Mouse (Mus musculus) myocyte (in vitro differentiated cells): ENCODE data around the gene Tbc1d14. TPM values are rescaled to one million over a fixed set of nuclear protein-coding genes. Genes with fewer than 3 reads are reported as not detected.

ENCODE experiments used
- H3K27me3 ChIP-seq: one replicate; pipeline ENCODE4 v1.6.1; 2011; ENCODE audit not compliant: control insufficient read depth, insufficient read depth, insufficient read length
- H3K36me3 ChIP-seq: one replicate; pipeline ENCODE4 v1.6.1; 2011; ENCODE audit not compliant: control insufficient read depth, insufficient read depth
- H3K4me2 ChIP-seq: one replicate; pipeline ENCODE4 v1.6.1; 2011; ENCODE audit warnings: low read depth, control low read depth
- H3K4me3 ChIP-seq: one replicate; pipeline ENCODE4 v1.5.1; 2011; ENCODE audit warnings: mild to moderate bottlenecking, control low read depth, moderate library complexity
- H3K79me2 ChIP-seq: one replicate; pipeline ENCODE4 v1.6.1; 2011; ENCODE audit not compliant: control insufficient read depth, insufficient read depth
- H3ac ChIP-seq: one replicate; pipeline ENCODE4 v1.6.1; 2011; ENCODE audit not compliant: control insufficient read depth, insufficient read length
- CEBPB ChIP-seq: IDR thresholded peaks from 2 replicates; pipeline ENCODE4 v1.6.1; 2011; ENCODE audit warnings: mild to moderate bottlenecking, moderate library complexity; ENCODE audit not compliant: poor library complexity, insufficient read depth, severe bottlenecking
- E2F4 ChIP-seq: IDR thresholded peaks from one replicate; pipeline ENCODE4 v1.6.1; 2011; ENCODE audit warnings: mild to moderate bottlenecking, control low read depth, moderate library complexity; ENCODE audit not compliant: insufficient read depth
- MAX ChIP-seq: IDR thresholded peaks from one replicate; pipeline ENCODE4 v1.6.1; 2011; ENCODE audit warnings: low read depth, mild to moderate bottlenecking, control low read depth
- MYOD1 ChIP-seq, 3 experiments: IDR thresholded peaks; one replicate each; pipeline ENCODE4 v1.6.1; 2011; ENCODE audit warnings: control low read depth in 2 of 3, low read depth in 2 of 3, mild to moderate bottlenecking in 2 of 3, moderate library complexity in 1 of 3; ENCODE audit not compliant: insufficient read length in 2 of 3, control insufficient read depth in 1 of 3
- MYOG ChIP-seq, 3 experiments: IDR thresholded peaks; one replicate each; pipeline ENCODE4 v1.6.1; 2011; ENCODE audit warnings: control low read depth in 2 of 3, low read depth in 2 of 3, mild to moderate bottlenecking in 2 of 3; ENCODE audit not compliant: insufficient read length in 2 of 3, control insufficient read depth in 1 of 3, insufficient read depth in 1 of 3
- POLR2A ChIP-seq: IDR thresholded peaks from one replicate; pipeline ENCODE4 v1.6.1; 2011; ENCODE audit warnings: low read depth, mild to moderate bottlenecking, control low read depth, moderate library complexity; ENCODE audit not compliant: insufficient read length
- POLR2AphosphoS2 ChIP-seq: IDR thresholded peaks from one replicate; pipeline ENCODE4 v1.6.1; 2011; ENCODE audit warnings: low read depth, control low read depth; ENCODE audit not compliant: insufficient read length
- REST ChIP-seq: IDR thresholded peaks from one replicate; pipeline ENCODE4 v1.6.1; 2011; ENCODE audit warnings: mild to moderate bottlenecking, control low read depth, moderate library complexity; ENCODE audit not compliant: insufficient read depth, insufficient read length
- SRF ChIP-seq: IDR thresholded peaks from one replicate; pipeline ENCODE4 v1.6.1; 2011; ENCODE audit warnings: low read depth; ENCODE audit not compliant: control insufficient read depth, insufficient read length
- TCF12 ChIP-seq: IDR thresholded peaks from one replicate; pipeline ENCODE4 v1.6.1; 2011; ENCODE audit warnings: mild to moderate bottlenecking, control low read depth; ENCODE audit not compliant: poor library complexity, insufficient read depth, severe bottlenecking
- TCF3 ChIP-seq: IDR thresholded peaks from one replicate; pipeline ENCODE4 v1.6.1; 2011; ENCODE audit warnings: low read depth, control low read depth; ENCODE audit not compliant: insufficient read length
- USF1 ChIP-seq: IDR thresholded peaks from one replicate; pipeline ENCODE4 v1.6.1; 2011; ENCODE audit warnings: low read depth, mild to moderate bottlenecking, control low read depth, moderate library complexity
- polyA plus RNA-seq: library from polyadenylated mRNA; unstranded; fragments of >200 nt; fragmentation: generic; extraction: Trizol; gene quantifications from one replicate; pipeline ENCODE4 v1.2.1, GENCODE M21; 2012; ENCODE audit warnings: missing spikeins

Tbc1d14 gene
- polyA plus RNA-seq, 1 experiment = 7.8 TPM

DNA sequence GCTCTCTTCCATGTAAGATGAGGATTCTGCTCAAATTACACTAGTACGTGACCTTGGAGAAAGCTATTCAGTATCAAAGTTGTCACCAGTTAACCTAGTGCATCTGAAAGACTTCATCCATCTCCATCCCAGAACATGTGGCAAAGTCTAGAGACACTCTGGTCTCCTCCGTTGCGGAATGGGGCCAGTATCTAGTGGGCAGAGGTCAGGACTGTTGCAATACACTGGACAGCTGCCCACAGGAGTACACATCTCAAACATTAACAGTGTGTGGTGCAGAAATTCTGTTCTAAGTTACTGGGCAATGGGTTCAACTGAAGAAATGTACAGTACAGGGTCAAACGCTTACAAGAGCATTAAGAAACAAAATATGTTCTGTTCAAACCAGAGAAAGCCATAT is 25.0 kb downstream of the Tbc1d14 start:
- H3K36me3 ChIP-seq = no peaks in the 10 kb centered on the region
- H3ac ChIP-seq = no peak overlapping the region
- H3K79me2 ChIP-seq = no peaks in the 10 kb centered on the region
- no peak overlapping the region for H3K4me3 ChIP-seq
- no peak for TF ChIP-seq MYOD1 (IDR thresholded peaks at IDR 0.05; ENCODE audit: control insufficient read depth in 1 of 3, insufficient read length in 2 of 3, low read depth in 2 of 3)
- H3K4me2 ChIP-seq = no peak overlapping the region
- H3K27me3 ChIP-seq = no peaks in the 10 kb centered on the region

DNA sequence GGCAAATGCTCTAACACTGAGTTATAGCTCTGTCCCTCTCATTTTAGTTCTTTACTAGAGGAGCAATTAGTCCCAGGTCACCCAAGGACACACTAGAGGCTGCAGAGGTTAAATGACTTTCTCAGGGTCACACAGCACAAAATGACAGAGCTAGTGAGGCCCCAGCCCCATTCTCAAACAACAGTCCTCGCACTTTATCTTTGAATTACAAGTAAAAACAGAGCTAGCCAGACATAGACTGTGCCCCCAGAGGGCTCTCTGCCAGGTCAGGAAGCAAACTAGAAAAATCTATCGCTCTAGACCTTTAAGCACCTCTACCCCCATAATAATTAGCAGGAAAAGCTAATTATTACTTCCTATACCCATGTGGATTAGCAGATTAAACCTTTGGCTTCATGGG is 25.4 kb downstream of the Tbc1d14 start:
- Histone ChIP-seq H3ac (no peak overlapping the region), H3K27me3 (no peaks in the 10 kb centered on the region), H3K4me2 (no peak overlapping the region), H3K4me3 (no peak overlapping the region), H3K79me2 (no peaks in the 10 kb centered on the region), H3K36me3 (no peaks in the 10 kb centered on the region)
- TF ChIP-seq MYOD1 (IDR thresholded peaks at IDR 0.05; ENCODE audit: control insufficient read depth in 1 of 3, insufficient read length in 2 of 3, low read depth in 2 of 3) = no peak

DNA sequence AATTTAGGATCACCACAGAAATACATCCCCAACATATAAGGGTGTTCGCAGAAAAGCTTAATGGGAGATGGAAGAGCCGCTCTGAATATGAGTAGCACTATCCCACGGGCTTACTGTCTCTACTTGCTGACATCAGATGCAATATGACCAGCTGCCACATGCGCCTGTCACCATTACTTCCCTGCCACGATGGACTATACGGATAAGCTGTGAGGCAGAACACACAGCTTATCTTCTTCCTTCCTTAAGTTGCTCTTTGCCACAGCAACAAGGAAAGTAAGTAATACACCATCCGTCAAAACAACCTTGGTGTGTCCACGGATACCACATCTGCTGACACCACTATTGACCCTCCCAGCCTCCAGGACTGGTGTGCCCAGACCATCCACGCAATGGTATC is 28.5 kb downstream of the Tbc1d14 start:
- no peak for TF ChIP-seq POLR2AphosphoS2
- no peak for TF ChIP-seq MYOD1 (IDR thresholded peaks at IDR 0.05; ENCODE audit: control insufficient read depth in 1 of 3, insufficient read length in 2 of 3, low read depth in 2 of 3)
- TF ChIP-seq MYOG (IDR thresholded peaks at IDR 0.05; ENCODE audit: control insufficient read depth in 1 of 3, insufficient read depth in 1 of 3, insufficient read length in 2 of 3, low read depth in 2 of 3) = no peak
- TF ChIP-seq CEBPB = no peak
- no peak for TF ChIP-seq REST
- TF ChIP-seq SRF = no peak
- no peak for TF ChIP-seq TCF12
- TF ChIP-seq E2F4 = no peak
- no peak for TF ChIP-seq MAX
- TF ChIP-seq USF1 = no peak
- no peak for TF ChIP-seq TCF3
- no peak for TF ChIP-seq POLR2A
- H3K79me2 ChIP-seq = no peaks in the 10 kb centered on the region
- no peak overlapping the region for H3ac ChIP-seq
- no peaks in the 10 kb centered on the region for H3K36me3 ChIP-seq
- no peak overlapping the region for H3K4me3 ChIP-seq
- no peak overlapping the region for H3K4me2 ChIP-seq
- no peaks in the 10 kb centered on the region for H3K27me3 ChIP-seq

DNA sequence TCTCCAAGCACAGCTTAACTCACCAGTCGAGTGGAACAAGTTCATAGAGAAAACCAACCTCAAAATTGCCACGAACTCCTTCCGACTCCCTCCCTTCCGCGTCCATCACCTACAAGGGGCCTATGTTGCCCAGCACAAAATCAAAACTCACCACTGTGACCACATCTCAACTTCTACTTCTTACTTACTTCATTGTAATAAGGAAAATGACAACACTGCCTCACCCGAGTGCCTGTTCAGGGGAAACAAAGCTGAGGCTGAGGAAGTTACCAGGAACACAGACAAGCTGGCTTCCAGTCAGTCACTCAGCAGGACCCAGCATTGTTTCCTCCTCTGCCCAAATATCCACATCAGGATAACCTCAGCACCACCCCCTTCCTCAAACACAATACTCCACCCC is 29.3 kb downstream of the Tbc1d14 start:
- no peak for TF ChIP-seq POLR2A
- TF ChIP-seq USF1 = no peak
- TF ChIP-seq E2F4 = no peak
- TF ChIP-seq MYOG (IDR thresholded peaks at IDR 0.05; ENCODE audit: control insufficient read depth in 1 of 3, insufficient read depth in 1 of 3, insufficient read length in 2 of 3, low read depth in 2 of 3) = no peak
- TF ChIP-seq TCF12 = no peak
- no peak for TF ChIP-seq CEBPB
- no peak for TF ChIP-seq POLR2AphosphoS2
- no peak for TF ChIP-seq TCF3
- TF ChIP-seq MAX = no peak
- no peak for TF ChIP-seq REST
- TF ChIP-seq SRF = no peak
- no peak for TF ChIP-seq MYOD1 (IDR thresholded peaks at IDR 0.05; ENCODE audit: control insufficient read depth in 1 of 3, insufficient read length in 2 of 3, low read depth in 2 of 3)
- no peaks in the 10 kb centered on the region for H3K79me2 ChIP-seq
- no peaks in the 10 kb centered on the region for H3K27me3 ChIP-seq
- no peaks in the 10 kb centered on the region for H3K36me3 ChIP-seq
- H3ac ChIP-seq = no peak overlapping the region
- no peak overlapping the region for H3K4me3 ChIP-seq
- H3K4me2 ChIP-seq = no peak overlapping the region

DNA sequence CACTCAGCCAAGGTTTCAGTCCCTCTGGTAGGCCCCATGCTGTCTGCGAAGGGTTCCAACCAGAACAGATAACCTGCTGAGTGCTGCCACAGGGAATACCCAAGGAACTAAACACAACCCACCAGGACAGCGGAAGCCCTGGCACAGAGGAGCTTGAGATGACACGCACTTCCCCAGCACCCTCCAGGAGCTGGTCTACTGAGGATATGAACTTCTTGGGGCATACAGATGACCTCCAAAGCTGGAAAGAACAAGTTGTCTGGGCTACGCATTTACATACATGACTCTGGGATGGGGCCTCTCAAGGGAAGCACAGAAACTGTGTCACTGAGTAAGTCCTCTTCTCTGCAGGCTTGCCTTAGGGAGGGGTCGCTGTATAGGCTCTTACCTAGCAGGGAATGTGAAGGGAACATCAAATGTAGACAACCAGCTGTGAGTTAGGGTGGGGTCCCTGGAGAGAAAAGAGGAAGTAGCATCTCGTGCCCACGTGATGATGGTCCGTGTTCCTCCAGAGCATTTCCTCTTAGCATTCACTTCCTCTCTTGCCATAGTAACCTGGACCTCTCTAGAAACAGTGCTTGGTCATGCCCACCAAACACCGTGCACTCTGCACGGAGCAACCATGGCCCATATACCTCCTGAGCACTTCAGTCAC is 30.2 kb downstream of the Tbc1d14 start:
- Histone ChIP-seq H3K79me2 (no peaks in the 10 kb centered on the region), H3K27me3 (no peaks in the 10 kb centered on the region)

More for the DNA sequence above, 30.2 kb downstream of the Tbc1d14 start:
- Histone ChIP-seq H3K4me3 (no peak overlapping the region), H3ac (no peak overlapping the region), H3K36me3 (no peaks in the 10 kb centered on the region), H3K4me2 (no peak overlapping the region)
- TF ChIP-seq MYOD1 (IDR thresholded peaks at IDR 0.05; ENCODE audit: control insufficient read depth in 1 of 3, insufficient read length in 2 of 3, low read depth in 2 of 3) (no peak), POLR2AphosphoS2 (no peak), CEBPB (no peak), USF1 (no peak), POLR2A (no peak), SRF (no peak), MYOG (IDR thresholded peaks at IDR 0.05; ENCODE audit: control insufficient read depth in 1 of 3, insufficient read depth in 1 of 3, insufficient read length in 2 of 3, low read depth in 2 of 3) (no peak), TCF3 (no peak), TCF12 (no peak)
